Mouse (Mus musculus) thymus, adult 18-20 months (tissue): ENCODE data around the gene Vmn1r93.
"Not testable (repeated sequence)": the region's sequence is repeated elsewhere in the genome, so short reads cannot be mapped to it uniquely, and the experiment has no call there.

Experiments used
- DNase-seq, 2 experiments: peaks; one replicate each; pipeline ENCODE4 v3.0.0; 2022; ENCODE audit warnings: mixed read lengths in 2 of 2

Gene Vmn1r93

DNA sequence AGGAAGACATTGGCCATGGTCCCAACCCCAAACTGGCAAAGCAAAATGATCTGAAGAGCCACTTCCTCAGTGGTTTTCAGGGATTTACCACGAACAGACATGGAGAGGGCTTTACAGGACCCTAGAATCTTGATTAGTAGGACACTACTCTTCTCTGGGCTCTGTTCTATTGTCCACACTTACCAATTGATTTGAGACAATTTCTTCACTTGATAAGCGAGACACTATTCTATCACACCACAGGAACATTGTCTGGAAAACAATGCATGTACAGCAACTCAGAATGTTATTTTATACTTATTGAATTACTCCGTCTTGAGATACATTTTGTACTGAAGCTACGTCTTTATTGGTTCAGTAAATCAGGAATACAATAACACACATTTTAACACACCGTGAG is at the start of gene Vmn1r93:
TSS of gene Vmn1r93 (minus strand) at position 101 of the 400 bp plus-strand sequence.
- not testable (repeated sequence) for DNase-seq

GRCm38 (mm10) chr7:20168277-20168676 is 29.4 kb upstream of the Vmn1r93 start, which contains the start of gene Vmn1r94:
Vmn1r94 (minus strand) TSS chr7:20168377.
- not testable (repeated sequence) for DNase-seq

GRCm38 (mm10) chr7:20122479-20122878 is 16.4 kb downstream of the Vmn1r93 start, which contains the start of gene Gm16442:
Gm16442 (minus strand) TSS chr7:20122579.
- not testable (repeated sequence) for DNase-seq

DNA sequence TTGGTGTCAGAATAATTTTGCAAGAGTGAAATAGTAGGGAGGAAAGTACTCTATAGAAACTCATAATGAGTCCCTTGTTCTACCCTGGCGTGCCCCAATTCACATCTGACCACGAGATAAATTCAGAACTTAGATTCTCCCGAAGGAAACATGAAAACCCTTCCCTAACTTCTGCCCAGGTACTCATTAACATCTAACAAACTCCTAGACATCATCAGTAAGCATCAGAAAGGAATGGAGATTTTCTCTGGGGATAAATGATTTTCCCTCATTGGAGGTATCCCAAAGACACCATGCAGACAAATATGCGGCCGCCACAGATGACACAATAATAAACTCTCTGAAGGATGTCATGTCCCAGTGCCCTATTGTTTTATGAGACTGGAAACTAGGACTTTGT is 39.5 kb downstream of the Vmn1r93 start, which contains the start of gene Vmn1r91:
TSS of gene Vmn1r91 (plus strand) at position 301 of the 400 bp plus-strand sequence.
- DNase-seq, result not testable (repeated sequence)
